Mouse (Mus musculus): ENCODE results near the gene Lst1. TPM values are rescaled to one million over a fixed set of nuclear protein-coding genes. Genes with fewer than 3 reads are reported as not detected.

Lst1 gene
- polyA plus RNA-seq, 1 experiment from 2014 or later: 13.0 TPM

DNA sequence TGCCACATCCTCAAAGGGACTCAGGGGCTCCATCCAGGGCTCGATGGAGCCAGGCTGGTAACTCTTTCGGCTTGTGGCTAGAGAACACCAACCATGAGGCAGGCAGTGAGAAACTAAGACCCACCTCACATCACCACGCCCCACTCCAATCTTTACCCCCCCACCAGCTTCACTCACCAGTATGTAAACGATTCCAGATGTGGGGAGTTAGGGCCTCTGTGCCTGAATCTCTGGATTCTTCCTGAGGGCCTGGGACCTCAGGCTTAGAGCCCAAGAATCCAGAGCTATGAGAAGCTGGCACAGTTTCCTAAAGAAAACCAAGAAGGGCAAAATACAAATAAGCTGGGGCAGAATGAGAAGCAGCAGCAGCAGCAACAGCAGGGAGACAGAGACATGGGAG, 34.3 kb downstream of the Lst1 start:
- ATAC-seq (ENCODE audit: borderline replicate concordance, extremely low read depth, low FRiP score, low TSS enrichment): no peak
- no peaks in the 10 kb centered on the region for H3K9me3 ChIP-seq
- WGBS: 79% methylated on average over 4 of the region's 4 CpGs

DNA sequence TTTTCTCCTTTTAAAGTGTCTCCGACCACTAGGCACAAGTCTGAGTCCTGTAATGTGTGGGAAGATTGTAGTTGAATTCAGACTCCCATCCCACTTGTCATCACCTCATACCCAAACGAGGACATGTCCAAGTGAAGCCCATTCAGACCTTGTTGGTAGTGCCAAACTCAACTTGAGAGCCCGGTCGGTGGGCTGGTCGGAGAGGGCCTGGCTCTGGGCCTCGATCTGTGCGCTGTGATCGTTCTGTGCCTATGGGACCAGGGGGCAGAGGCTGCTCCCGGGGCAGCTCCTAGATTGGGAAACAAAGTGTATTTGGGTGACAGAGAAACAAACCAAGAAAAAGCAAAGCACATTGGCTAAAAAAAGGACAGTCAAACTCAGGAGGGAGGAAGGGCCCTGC, 35.2 kb downstream of the Lst1 start:
- Histone ChIP-seq H3K4me1 (no peaks in the 10 kb centered on the region), H3K9me3 (no peaks in the 10 kb centered on the region), H3K36me3 (peaks cover 97% of the 10 kb centered on the region), H3K27ac (no peak overlapping the region), H3K4me2 (no peak overlapping the region), H3K27me3 (no peaks in the 10 kb centered on the region), H3K9ac (no peak overlapping the region), H3K4me3 (no peak overlapping the region)
- 84% methylated on average over 9 of the region's 9 CpGs for WGBS
- ATAC-seq (ENCODE audit: borderline replicate concordance, extremely low read depth, low FRiP score, low TSS enrichment): no peak

More for the DNA sequence above, 34.3 kb downstream of the Lst1 start:
- H3K4me2 ChIP-seq: no peak overlapping the region
- H3K9ac ChIP-seq: no peak overlapping the region
- H3K4me3 ChIP-seq: no peak overlapping the region
- no peaks in the 10 kb centered on the region for H3K27me3 ChIP-seq
- no peak overlapping the region for H3K27ac ChIP-seq
- peaks cover 97% of the 10 kb centered on the region for H3K36me3 ChIP-seq
- H3K4me1 ChIP-seq: no peaks in the 10 kb centered on the region

DNA sequence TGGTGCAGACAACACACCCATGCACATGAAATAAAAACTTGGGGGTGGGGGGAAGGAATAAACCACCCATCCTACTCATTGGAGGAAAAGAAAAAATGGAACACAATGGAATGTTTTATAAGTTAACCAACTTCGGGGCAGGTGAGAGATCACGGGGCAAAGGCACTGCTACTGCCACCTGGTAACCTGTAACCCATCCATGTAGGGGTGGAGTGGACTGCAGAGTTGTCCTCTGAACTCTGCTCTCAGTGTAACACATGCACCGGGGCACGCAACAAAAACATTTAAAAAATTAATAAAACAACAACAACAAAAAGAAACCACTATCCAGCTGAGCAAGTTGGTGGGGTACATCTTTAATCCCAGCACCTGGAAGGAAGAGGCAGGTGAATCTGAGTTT, 36.1 kb downstream of the Lst1 start:
- Histone ChIP-seq H3K27ac (no peak overlapping the region), H3K9me3 (no peaks in the 10 kb centered on the region), H3K36me3 (peaks cover 96% of the 10 kb centered on the region), H3K4me1 (no peaks in the 10 kb centered on the region), H3K27me3 (no peaks in the 10 kb centered on the region), H3K9ac (no peak overlapping the region), H3K4me3 (no peak overlapping the region), H3K4me2 (no peak overlapping the region)
- ATAC-seq (ENCODE audit: borderline replicate concordance, extremely low read depth, low FRiP score, low TSS enrichment): no peak
- WGBS: 91% methylated on average over 4 of the region's 4 CpGs

DNA sequence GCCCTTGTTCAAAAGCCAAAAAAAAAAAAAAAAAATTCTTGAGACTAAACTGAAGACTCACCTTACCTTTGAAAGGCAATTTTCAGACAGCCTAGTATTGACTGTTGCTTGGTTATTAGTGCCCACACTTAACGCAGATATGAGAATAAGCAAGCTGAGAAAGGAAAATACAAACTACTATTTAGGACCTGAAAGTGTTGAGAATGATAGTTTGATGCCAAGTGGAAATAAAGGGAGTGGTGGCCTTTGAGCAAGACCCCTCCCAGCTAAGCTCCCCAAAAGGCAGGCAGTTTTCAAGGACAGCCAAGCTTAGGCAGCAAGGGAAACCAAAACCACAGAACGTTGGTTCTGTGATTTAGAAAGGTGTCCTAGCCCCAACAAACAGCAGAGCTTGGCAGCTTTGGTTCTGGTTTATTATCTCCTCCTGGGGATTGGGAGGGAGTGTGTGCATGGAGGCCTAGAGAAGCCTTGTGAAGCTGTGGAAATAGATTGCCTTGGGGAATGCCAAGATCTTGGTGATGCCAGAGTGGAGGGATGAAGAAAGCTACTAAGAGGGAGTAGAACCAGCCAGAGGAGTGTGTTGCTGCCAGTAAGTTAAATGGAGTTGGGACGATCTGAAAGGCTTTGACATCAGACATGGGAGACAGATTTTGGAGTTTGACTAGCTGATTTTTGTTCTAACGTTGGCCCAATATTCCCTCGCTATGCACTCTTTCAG, 40.2 kb downstream of the Lst1 start:
- Histone ChIP-seq H3K27me3 (no peaks in the 10 kb centered on the region), H3K9me3 (no peaks in the 10 kb centered on the region), H3K4me3 (no peak overlapping the region), H3K36me3 (peaks cover 95% of the 10 kb centered on the region), H3K4me1 (no peaks in the 10 kb centered on the region), H3K27ac (no peak overlapping the region), H3K4me2 (no peak overlapping the region), H3K9ac (no peak overlapping the region)
- ATAC-seq (ENCODE audit: borderline replicate concordance, extremely low read depth, low FRiP score, low TSS enrichment): no peak
- 61% methylated on average over 5 of the region's 5 CpGs for WGBS

DNA sequence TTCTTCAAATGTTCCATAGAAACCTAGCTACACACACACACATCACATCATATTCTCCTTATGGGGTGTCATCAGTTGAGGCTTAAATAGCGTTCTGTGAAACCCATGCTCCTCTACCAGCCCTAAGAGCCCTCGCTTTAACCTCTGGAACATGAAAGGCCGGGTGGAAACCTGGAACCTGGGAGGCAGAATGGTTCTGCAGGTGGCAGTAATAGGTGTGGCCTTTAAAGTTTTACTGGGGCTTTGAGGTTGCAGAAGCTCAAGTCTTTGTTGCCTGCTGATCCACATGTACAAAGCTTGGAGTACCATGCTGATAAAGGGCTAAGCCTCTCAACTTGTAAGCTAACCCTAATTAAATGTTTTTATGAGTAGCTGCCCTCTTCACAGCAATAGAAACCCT, 40.9 kb downstream of the Lst1 start:
- Histone ChIP-seq H3K4me3 (no peak overlapping the region), H3K9me3 (no peaks in the 10 kb centered on the region), H3K4me2 (no peak overlapping the region), H3K4me1 (no peaks in the 10 kb centered on the region), H3K27me3 (no peaks in the 10 kb centered on the region), H3K9ac (no peak overlapping the region), H3K27ac (no peak overlapping the region), H3K36me3 (peaks cover 95% of the 10 kb centered on the region)
- 60% methylated on average over 3 of the region's 3 CpGs for WGBS
- ATAC-seq (ENCODE audit: borderline replicate concordance, extremely low read depth, low FRiP score, low TSS enrichment): no peak

DNA sequence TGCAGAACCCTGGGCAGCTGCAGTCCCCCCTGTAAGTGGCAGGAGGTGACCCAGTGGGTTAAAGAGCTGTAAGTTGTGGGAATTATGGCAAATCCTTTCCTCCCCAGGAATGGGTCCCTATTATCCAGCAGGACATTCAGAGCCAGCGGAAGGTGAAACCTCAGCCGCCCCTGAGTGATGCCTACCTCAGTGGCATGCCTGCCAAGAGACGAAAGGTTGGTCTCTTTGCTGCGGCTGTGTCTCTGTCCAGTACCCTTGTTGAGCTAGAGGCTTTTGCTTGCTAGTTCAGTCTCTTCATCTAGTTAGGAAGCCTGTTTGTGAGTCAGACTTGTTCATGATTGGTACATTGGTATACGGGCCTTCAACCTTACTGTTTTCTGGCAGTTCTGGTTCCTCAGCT, 42.1 kb downstream of the Lst1 start:
- H3K27ac ChIP-seq: no peak overlapping the region
- H3K4me1 ChIP-seq: no peaks in the 10 kb centered on the region
- no peaks in the 10 kb centered on the region for H3K9me3 ChIP-seq
- no peaks in the 10 kb centered on the region for H3K27me3 ChIP-seq
- peaks cover 95% of the 10 kb centered on the region for H3K36me3 ChIP-seq
- H3K4me2 ChIP-seq: no peak overlapping the region
- H3K4me3 ChIP-seq: no peak overlapping the region
- H3K9ac ChIP-seq: no peak overlapping the region
- 83% methylated on average over 5 of the region's 5 CpGs for WGBS
- ATAC-seq (ENCODE audit: borderline replicate concordance, extremely low read depth, low FRiP score, low TSS enrichment): no peak

DNA sequence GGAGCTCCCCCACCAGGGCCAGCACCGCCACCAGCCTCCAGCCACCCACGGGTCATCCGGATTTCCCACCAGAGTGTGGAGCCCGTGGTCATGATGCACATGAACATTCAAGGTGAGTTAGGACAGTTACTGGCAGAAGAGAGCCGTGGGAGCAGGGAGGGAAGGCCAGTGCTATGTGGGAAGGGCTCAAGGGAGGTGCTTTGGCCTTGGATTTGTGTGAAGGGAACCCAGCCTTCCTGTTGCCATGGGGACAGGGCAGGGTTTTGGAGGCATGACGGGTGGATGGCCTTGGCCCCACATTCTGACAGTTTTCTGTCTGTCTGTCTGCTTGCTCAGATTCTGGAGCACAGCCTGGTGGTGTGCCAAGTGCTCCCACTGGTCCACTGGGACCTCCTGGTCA, 46.3 kb downstream of the Lst1 start:
- WGBS: 89% methylated on average over 6 of the region's 6 CpGs
- no peak for ATAC-seq (ENCODE audit: borderline replicate concordance, extremely low read depth, low FRiP score, low TSS enrichment)
- Histone ChIP-seq H3K4me3 (no peak overlapping the region), H3K9me3 (no peaks in the 10 kb centered on the region), H3K4me1 (peaks cover 5% of the 10 kb centered on the region), H3K27me3 (no peaks in the 10 kb centered on the region), H3K4me2 (no peak overlapping the region), H3K36me3 (peaks cover 90% of the 10 kb centered on the region), H3K9ac (no peak overlapping the region), H3K27ac (no peak overlapping the region)

DNA sequence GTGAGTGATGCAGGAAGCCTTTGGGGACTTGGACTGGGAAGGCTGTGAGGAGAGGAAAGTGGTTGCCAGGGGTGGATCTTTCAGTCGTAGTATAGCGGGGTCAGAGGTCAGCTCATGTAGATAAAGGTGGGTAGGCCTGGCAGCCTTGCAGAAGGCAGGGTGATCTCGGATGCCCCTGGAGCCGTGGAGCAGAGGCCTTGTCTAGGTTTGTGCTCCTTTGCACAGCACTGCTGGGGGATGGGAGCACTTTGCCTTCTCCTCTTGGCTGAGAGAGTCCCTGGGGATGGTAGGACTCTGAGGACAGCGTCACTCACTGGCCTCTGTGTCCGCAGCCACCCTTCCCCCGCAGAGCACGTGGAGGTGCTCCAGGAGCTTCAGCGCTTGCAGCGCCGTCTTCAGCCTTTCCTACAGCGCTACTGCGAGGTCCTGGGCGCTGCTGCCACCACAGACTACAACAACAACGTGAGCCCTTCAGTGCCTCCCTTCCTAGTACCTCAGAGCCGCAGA, 47.7 kb downstream of the Lst1 start:
- H3K4me3 ChIP-seq: no peak overlapping the region
- no peak overlapping the region for H3K9ac ChIP-seq
- 75% methylated on average over 16 of the region's 16 CpGs for WGBS
- no peak for ATAC-seq (ENCODE audit: borderline replicate concordance, extremely low read depth, low FRiP score, low TSS enrichment)
- H3K27me3 ChIP-seq: no peaks in the 10 kb centered on the region
- no peak overlapping the region for H3K27ac ChIP-seq
- peaks cover 15% of the 10 kb centered on the region for H3K4me1 ChIP-seq
- peaks cover 76% of the 10 kb centered on the region for H3K36me3 ChIP-seq
- no peak overlapping the region for H3K4me2 ChIP-seq
- H3K9me3 ChIP-seq: no peaks in the 10 kb centered on the region

DNA sequence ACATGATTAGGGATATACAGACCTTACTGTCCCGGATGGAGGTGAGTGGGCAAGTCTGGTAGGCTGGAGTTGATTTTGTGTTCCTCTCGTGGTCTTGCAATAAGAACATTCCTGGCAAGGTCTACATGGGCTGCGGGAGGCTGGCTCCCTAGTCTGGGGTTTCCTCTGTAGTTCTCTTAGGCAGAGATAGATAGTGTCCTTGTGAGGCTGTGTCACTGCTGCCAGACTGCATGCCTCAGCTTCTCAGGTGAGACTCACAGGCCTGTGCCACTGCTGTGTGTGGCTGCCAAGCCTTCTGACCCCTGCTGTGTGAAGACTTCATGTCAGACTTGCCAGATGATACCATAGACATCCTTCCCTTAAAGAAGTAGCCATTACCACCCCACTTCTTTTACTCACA, 49.0 kb downstream of the Lst1 start:
- no peak for ATAC-seq (ENCODE audit: borderline replicate concordance, extremely low read depth, low FRiP score, low TSS enrichment)
- no peak overlapping the region for H3K9ac ChIP-seq
- H3K4me1 ChIP-seq: peaks cover 15% of the 10 kb centered on the region
- H3K27ac ChIP-seq: no peak overlapping the region
- H3K4me3 ChIP-seq: no peak overlapping the region
- H3K27me3 ChIP-seq: no peaks in the 10 kb centered on the region
- peaks cover 64% of the 10 kb centered on the region for H3K36me3 ChIP-seq
- H3K4me2 ChIP-seq: no peak overlapping the region
- H3K9me3 ChIP-seq: no peaks in the 10 kb centered on the region
- WGBS: 87% methylated on average over 3 of the region's 3 CpGs

DNA sequence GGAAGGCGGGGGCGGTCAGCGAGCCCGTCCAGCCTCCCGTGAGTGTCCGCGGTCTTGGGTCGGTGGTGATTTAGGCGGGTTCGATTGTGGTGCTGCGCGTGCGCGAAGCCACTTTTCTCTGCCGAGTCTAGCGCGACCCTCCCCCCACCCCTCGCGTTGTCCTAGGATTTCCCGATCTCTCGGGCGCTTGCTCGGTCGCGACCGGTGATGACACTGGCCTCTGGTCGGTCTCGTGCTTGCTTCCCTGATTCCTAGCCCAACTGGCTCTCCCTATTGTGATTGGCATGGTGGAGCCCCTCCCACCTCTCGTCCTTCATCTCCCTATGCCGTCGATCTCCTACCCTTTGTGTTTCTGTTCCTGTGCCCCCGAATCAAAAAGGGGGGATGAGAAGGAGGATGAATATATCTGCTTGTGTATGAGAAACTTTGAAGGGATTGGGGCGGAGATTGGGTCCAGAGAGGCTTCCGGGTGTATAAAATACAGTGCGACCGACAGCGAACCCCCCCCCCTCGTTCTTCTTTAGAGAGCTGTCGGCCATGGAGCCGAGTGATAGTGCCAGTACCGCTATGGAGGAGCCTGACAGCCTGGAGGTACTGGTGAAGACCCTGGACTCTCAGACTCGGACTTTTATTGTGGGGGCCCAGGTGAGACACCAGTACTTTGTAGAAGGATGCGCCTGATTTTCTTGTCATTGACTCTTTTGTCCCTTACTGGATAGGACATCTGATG, 52.5 kb downstream of the Lst1 start:
- Histone ChIP-seq H3K4me3 (peak overlapping the region; percentile 82), H3K4me2 (peak overlapping the region; percentile 79), H3K9me3 (no peaks in the 10 kb centered on the region), H3K9ac (peak overlapping the region; percentile 78), H3K27me3 (no peaks in the 10 kb centered on the region), H3K27ac (peak overlapping the region; percentile 94), H3K36me3 (peaks cover 28% of the 10 kb centered on the region), H3K4me1 (peaks cover 19% of the 10 kb centered on the region)
- ATAC-seq (ENCODE audit: borderline replicate concordance, extremely low read depth, low FRiP score, low TSS enrichment): peak; percentile 53
- WGBS: under 1% methylated on average over 43 of the region's 43 CpGs
